Mouse (Mus musculus) liver, adult (tissue): Measurements from ENCODE around the gene Galt.
"Not testable (repeated sequence)": the region's sequence is repeated elsewhere in the genome, so short reads cannot be mapped to it uniquely, and the experiment has no call there.

Experiments used
- GATA4 ChIP-seq: IDR thresholded peaks from 2 replicates; pipeline ENCODE4 v1.6.1; 2014; ENCODE audit warnings: mild to moderate bottlenecking, low read length; ENCODE audit not compliant: insufficient replicate concordance

The Galt gene

DNA sequence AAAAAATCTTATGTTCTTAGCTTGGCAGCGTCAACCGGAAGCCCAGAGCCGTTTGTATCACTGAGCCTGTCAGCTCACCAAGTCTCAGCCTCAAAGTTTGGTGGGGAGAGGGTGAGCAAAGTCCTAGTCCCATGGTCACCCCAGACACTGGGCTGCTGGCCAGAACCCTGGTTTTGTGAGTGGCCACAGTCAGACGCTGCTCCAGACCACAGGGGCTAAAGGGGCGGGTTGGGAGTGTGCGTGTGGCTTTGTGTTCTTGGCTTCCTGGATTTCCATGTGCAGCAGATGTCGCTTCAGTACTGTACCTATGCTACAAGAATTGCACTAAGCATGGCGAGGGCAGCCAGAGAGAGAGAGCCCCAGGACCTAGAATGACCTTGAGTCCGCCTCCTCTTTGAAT lies 4.2 kb downstream of the Galt start:
- no peak for TF ChIP-seq GATA4

DNA sequence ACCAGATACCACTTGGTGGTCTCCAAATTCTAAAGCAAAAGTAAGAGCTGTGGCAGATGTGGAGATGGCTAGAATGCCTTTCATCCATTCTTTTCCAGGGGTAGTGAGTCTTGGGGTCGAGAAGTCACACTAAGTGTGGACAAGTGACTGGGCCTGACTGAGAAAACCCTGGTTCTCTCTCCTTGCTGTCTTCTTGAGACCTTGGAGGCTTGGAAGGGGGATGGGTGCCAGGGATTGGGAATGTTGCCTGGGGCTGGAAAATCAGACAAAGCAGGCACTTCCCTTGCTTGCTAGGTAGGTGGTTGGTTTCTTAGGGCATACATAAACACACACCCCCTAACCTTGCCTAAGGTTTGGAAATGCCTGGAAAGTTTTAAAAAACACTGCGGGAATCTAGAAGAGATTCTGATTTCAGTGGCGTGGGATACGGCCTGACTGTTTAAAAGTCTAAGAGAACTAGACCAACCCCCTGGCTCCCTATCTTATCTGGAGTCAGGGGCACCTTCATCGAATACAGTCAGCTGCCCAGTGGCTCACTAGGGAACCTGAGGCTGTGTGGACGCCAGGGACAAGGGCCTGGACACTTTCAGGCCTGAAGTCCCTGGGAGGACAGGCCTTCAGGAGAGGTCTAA lies 4.7 kb downstream of the Galt start:
- no peak for TF ChIP-seq GATA4

DNA sequence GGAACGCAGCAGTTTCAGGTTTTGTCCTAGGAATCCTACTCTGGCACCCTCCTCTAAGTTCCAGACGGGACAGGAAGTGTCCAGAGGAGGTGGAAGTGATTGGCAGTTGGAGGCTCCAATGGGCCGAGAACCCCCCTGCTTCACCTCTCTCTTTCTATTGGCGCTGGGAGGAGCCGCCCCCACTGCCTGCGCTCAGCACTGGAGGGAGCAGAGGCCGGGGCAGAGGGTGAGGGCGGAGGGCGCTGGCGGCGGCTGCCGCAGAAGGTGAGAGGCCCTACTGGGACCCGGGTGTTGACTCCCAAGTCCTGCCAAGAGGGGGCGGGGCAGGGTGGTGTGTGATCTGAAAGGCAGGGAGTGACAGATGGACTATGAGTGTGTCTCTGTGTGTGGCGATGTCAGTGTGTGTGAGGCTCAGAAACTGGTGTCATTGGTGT lies 5.3 kb downstream of the Galt start:
- no peak for TF ChIP-seq GATA4

DNA sequence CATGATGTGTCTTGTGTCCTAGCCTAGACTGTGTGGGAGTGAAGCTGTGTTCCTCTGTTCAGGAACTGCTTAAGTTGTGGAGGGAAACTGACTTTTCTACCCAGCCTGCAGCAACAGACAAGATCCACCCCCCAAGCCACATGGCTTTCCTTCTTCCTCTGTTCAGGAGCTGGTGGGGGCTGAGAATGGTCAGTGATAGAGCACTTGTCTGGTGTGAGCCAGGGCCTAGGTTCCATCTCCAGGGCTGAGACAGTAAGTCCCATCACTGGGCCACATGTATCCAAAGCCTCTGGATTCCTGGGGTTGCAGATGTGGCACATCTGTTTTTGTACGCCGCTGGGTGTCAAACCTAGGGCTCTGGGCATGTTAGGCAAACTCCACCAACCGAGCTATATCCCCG lies 5.9 kb downstream of the Galt start:
- no peak for TF ChIP-seq GATA4

DNA sequence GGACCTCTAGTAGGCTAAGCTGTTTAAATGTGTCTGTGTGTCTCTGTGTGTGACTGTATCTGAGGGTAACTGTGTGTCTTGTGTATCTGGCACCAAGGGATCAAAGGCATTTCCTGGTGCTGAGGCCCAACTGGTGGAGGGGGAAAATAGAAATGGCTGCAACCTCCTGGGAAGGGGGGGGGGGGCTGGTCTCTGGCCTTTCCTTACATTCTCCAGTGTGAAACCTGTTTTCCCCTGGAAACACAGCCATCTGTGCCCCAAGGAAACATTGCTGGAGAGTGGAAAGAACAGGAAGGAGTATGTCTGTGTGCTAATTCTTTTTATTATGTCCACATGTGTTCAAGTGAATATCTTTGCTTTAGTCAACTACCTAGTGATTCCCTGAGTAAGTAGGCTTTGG lies 6.7 kb downstream of the Galt start:
- no peak for TF ChIP-seq GATA4

DNA sequence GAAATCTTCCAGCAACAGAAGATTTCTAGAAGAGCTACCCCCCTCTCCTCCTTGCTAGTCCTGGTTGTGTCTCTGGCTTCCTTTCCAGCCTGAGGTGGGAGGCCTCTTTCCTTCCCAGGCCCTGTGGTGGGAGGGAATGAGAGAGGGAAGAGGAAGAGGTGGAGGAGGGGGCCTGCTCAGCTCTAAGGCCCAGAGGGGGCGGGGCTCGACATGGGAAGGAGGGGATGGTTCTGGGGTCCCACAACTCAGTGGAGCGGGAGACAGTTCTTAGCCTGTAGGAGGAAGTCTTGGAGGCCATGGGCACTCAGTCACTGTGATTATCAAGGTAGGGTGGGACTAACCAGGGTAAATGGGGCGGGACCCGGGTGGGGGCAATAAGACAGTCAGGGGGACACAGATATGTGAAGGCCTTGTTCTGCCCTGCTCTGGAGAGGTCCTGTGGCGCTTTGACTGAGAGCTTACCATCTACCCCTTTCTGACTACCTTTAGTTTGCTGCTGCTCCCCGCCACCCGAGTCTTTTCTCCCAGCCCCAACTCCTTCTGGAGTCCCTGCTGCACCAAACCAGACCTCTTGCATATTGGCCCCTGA lies 7.2 kb downstream of the Galt start:
- no peak for TF ChIP-seq GATA4

DNA sequence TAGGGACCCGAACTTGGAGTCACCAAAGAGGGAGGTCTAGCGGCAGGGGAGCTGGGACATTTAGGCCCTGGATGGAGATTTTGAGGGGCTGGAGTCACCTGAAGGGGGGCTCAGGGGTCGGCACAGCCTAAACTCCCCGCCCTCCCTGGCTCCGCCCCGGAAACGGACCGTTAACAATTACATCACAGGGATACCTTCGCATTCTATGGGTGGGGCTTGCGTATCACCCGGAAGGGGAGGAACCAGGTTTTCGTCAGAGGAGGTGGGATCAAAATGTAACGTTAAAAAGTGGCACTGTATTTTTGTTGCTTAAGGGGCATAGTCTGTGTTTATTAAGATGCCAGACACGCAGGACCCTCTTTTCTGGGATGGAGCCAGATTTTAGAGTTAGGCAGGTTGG lies 19.0 kb downstream of the Galt start, which contains the start of gene Ccl27a:
TSS of gene Ccl27a (minus strand) at position 246 of the 400 bp plus-strand sequence.
- TF ChIP-seq GATA4, result not testable (repeated sequence)
